22 mouse cellular contexts compared by ENCODE assay signal in genomic region chr4:82756295-82756626, GRCm38 (mm10). TPM values are rescaled to one million over a fixed set of nuclear protein-coding genes. Genes with fewer than 3 reads are reported as not detected.
DNase-seq lines count a peak whose midpoint lies in the region; ATAC-seq and TF ChIP-seq lines count a peak whose summit lies in the region.
"Had no signal": no experiment of that assay in that cellular context is flagged by ENCODE, and none has a peak within 500 bp of the region (broad histone marks: within the 10 kb centered on the region; RNA-seq: fewer than 3 reads in every experiment).

No protein-coding gene starts in this region.

- DNase-seq in forebrain, embryonic 11.5 days (ENCODE audit: low spot score), result peak; percentile 40
- DNase-seq in forebrain, postnatal 0 days, result no peak
- no peak for DNase-seq in kidney, adult 11 months
- DNase-seq in ovary, adult 18-20 months (ENCODE audit: low spot score), result no peak
- DNase-seq in heart, adult 11 months, result no peak
- DNase-seq: adrenal gland, postnatal 14 days; cerebellum, adult 11 months; cerebellum, postnatal 10 days; gastrocnemius, postnatal 10 days; heart, adult 18-20 months; kidney, adult 2 months; lung, postnatal 10 days; right cerebral cortex, postnatal 4 days; thymus, postnatal 14 days had no signal

- no peaks in the 10 kb centered on the region for H3K36me3 ChIP-seq in forebrain, embryonic 11.5 days (ENCODE audit: control insufficient read depth, insufficient read depth, low read length)
- H3K36me3 ChIP-seq in forebrain, postnatal 0 days (ENCODE audit: insufficient read depth), result no peaks in the 10 kb centered on the region
- no peaks in the 10 kb centered on the region for H3K36me3 ChIP-seq in kidney, embryonic 16.5 days (ENCODE audit: insufficient read depth, low read length)
- no peaks in the 10 kb centered on the region for H3K36me3 ChIP-seq in E14TG2a.4 (ENCODE audit: insufficient read depth, low read length)
- H3K36me3 ChIP-seq in limb, embryonic 12.5 days, result no peaks in the 10 kb centered on the region

- peaks cover 8% of the 10 kb centered on the region; the same call in 1 of the 2 replicates for H3K4me1 ChIP-seq in forebrain, embryonic 11.5 days (replicated peaks; ENCODE audit: control insufficient read depth, insufficient read depth, low read length)
- H3K4me1 ChIP-seq in forebrain, postnatal 0 days (ENCODE audit: insufficient read depth), result no peaks in the 10 kb centered on the region
- no peaks in the 10 kb centered on the region for H3K4me1 ChIP-seq in kidney, embryonic 16.5 days (ENCODE audit: insufficient read depth, low read length)
- peaks cover 32% of the 10 kb centered on the region for H3K4me1 ChIP-seq in E14TG2a.4 (replicated peaks; ENCODE audit: low read depth, low read length)
- H3K4me1 ChIP-seq in limb, embryonic 12.5 days (replicated peaks), result peaks cover 29% of the 10 kb centered on the region

- ATAC-seq in forebrain, embryonic 11.5 days (replicated peaks; ENCODE audit: low FRiP score), result peak; percentile 40
- no peak for ATAC-seq in forebrain, postnatal 0 days
- no peak for ATAC-seq in kidney, embryonic 16.5 days (ENCODE audit: low FRiP score, low TSS enrichment)
- no peak for ATAC-seq in limb, embryonic 12.5 days (ENCODE audit: insufficient number of reproducible peaks, insufficient read depth, low FRiP score, low TSS enrichment, low read depth)

- no peak overlapping the region for H3K4me2 ChIP-seq in forebrain, embryonic 11.5 days (ENCODE audit: low read depth, low read length, severe bottlenecking)
- H3K4me2 ChIP-seq in forebrain, postnatal 0 days (ENCODE audit: low read depth), result no peak overlapping the region
- no peak overlapping the region for H3K4me2 ChIP-seq in kidney, embryonic 16.5 days (replicated peaks; ENCODE audit: low read depth, low read length)
- no peak overlapping the region for H3K4me2 ChIP-seq in limb, embryonic 12.5 days
- H3K4me2 ChIP-seq: hindbrain, embryonic 14.5 days had no signal

- TF ChIP-seq CTCF in forebrain, postnatal 0 days (IDR thresholded peaks at IDR 0.05; ENCODE audit: low read depth), result no peak
- TF ChIP-seq CTCF in E14TG2a.4 (conservative IDR thresholded peaks at IDR 0.05; ENCODE audit: low read length), result no peak

- no peak overlapping the region for H3K4me3 ChIP-seq in forebrain, embryonic 11.5 days (ENCODE audit: low read depth, low read length)
- H3K4me3 ChIP-seq in forebrain, postnatal 0 days (ENCODE audit: low read depth, low read length), result no peak overlapping the region
- H3K4me3 ChIP-seq in kidney, embryonic 16.5 days (ENCODE audit: low read length), result no peak overlapping the region
- peak overlapping the region; percentile 35; the same call in 1 of the 2 replicates for H3K4me3 ChIP-seq in E14TG2a.4 (replicated peaks; ENCODE audit: low read length)
- no peak overlapping the region for H3K4me3 ChIP-seq in limb, embryonic 12.5 days (replicated peaks)
- H3K4me3 ChIP-seq: left cerebral cortex, adult 2 months had no signal

- no peaks in the 10 kb centered on the region for H3K9me3 ChIP-seq in forebrain, embryonic 11.5 days (ENCODE audit: control insufficient read depth, low read length)
- no peaks in the 10 kb centered on the region for H3K9me3 ChIP-seq in forebrain, postnatal 0 days (ENCODE audit: low read length)
- H3K9me3 ChIP-seq in kidney, embryonic 16.5 days (ENCODE audit: low read length), result no peaks in the 10 kb centered on the region
- peaks cover 4% of the 10 kb centered on the region for H3K9me3 ChIP-seq in E14TG2a.4 (ENCODE audit: low read length)
- no peaks in the 10 kb centered on the region for H3K9me3 ChIP-seq in limb, embryonic 12.5 days

- no peak overlapping the region for H3K9ac ChIP-seq in forebrain, embryonic 11.5 days (ENCODE audit: low read length)
- H3K9ac ChIP-seq in forebrain, postnatal 0 days, result no peak overlapping the region
- H3K9ac ChIP-seq in kidney, embryonic 16.5 days (replicated peaks; ENCODE audit: low read length), result no peak overlapping the region
- no peak overlapping the region for H3K9ac ChIP-seq in limb, embryonic 12.5 days (replicated peaks)
- H3K9ac ChIP-seq: hindbrain, embryonic 14.5 days; liver, embryonic 14.5 days had no signal

- no peaks in the 10 kb centered on the region for H3K27me3 ChIP-seq in forebrain, embryonic 11.5 days (ENCODE audit: control insufficient read depth, insufficient read depth, low read length)
- no peaks in the 10 kb centered on the region for H3K27me3 ChIP-seq in forebrain, postnatal 0 days (ENCODE audit: insufficient read depth, low read length)
- no peaks in the 10 kb centered on the region for H3K27me3 ChIP-seq in kidney, embryonic 16.5 days (ENCODE audit: insufficient read depth, low read length)
- no peaks in the 10 kb centered on the region for H3K27me3 ChIP-seq in E14TG2a.4 (ENCODE audit: insufficient read depth, low read length)
- H3K27me3 ChIP-seq in limb, embryonic 12.5 days, result no peaks in the 10 kb centered on the region

- 0% methylated on average over 3 of the region's 3 CpGs for WGBS in forebrain, embryonic 11.5 days
- 12% methylated on average over 3 of the region's 3 CpGs for WGBS in forebrain, postnatal 0 days
- WGBS in kidney, embryonic 16.5 days, result 13% methylated on average over 3 of the region's 3 CpGs
- WGBS in limb, embryonic 12.5 days, result 10% methylated on average over 3 of the region's 3 CpGs

- 0 out of 2 replicates have a peak overlapping the region, but pooled peaks have one; percentile 2 for H3K27ac ChIP-seq in forebrain, embryonic 11.5 days (ENCODE audit: low read depth, low read length)
- H3K27ac ChIP-seq in forebrain, postnatal 0 days (ENCODE audit: low read depth, low read length), result no peak overlapping the region
- 0 out of 2 replicates have a peak overlapping the region, but pooled peaks have one; percentile 10 for H3K27ac ChIP-seq in kidney, embryonic 16.5 days (ENCODE audit: low read length)
- peak overlapping the region; percentile 81 for H3K27ac ChIP-seq in limb, embryonic 12.5 days
- H3K27ac ChIP-seq: hindbrain, embryonic 14.5 days; left cerebral cortex, adult 2 months; liver, embryonic 14.5 days had no signal

RNA-seq across cellular contexts. Expression of gene Nfib, which starts 50.7 kb away (rescaled TPM):
- polyA plus RNA-seq in forebrain, embryonic 11.5 days (2014; fragmentation: Nextera tagmentation; extraction: Ambion mirVana), result 49.7 and 58.4 TPM in 2 replicates
- total RNA-seq in forebrain, postnatal 0 days (2014; rRNA removed), result 114 and 135 TPM in 2 replicates
- polyA plus RNA-seq in forebrain, postnatal 0 days (2015; fragmentation: Nextera tagmentation; extraction: Ambion mirVana), result 40.2 and 69.0 TPM in 2 replicates
- 26.7 and 29.0 TPM in 2 replicates for polyA plus RNA-seq in kidney, embryonic 16.5 days (2015; fragmentation: Nextera tagmentation; extraction: Ambion mirVana)
- 58.6 and 58.8 TPM in 2 replicates for polyA plus RNA-seq in limb, embryonic 12.5 days (2016; fragmentation: Nextera tagmentation; extraction: Ambion mirVana)
- total RNA-seq: megakaryocyte-erythroid progenitor cell, adult 5-6 weeks; MEL had no signal
